Comparison of ENCODE assay signal across 11 mouse cellular contexts in the genomic region with DNA sequence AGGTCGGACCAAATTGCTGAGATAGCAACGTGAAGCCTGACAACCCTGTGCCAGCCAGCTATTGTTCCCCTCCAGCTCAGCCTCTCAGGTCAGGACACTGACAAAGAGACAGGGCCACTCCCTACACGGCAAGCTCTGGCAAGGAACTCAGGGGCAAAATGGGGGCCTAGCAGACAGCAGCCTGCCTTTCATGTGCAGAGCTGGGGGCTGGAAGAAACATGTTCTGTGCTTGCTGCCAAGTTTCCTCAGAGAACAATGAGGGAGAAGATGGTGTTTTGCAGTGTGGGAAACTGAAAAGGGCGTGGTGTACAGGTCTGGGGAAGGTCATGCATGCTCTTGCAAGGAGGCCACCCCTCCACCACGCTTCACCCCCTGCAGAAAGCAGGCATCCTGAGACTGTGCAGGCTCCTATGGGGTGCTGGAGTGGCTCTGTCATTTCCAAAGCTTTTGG.
A peak's percentile ranks its signal among the peaks of the same experiment; 100 is the strongest.
DNase-seq lines count a peak whose midpoint lies in the region; ATAC-seq and TF ChIP-seq lines count a peak whose summit lies in the region.
"Had no signal": no experiment of that assay in that cellular context is flagged by ENCODE, and none has a peak within 500 bp of the region (broad histone marks: within the 10 kb centered on the region; RNA-seq: fewer than 3 reads in every experiment).

No protein-coding gene starts in this region.

- H3K36me3 ChIP-seq in embryonic facial prominence, embryonic 12.5 days, result no peaks in the 10 kb centered on the region
- H3K36me3 ChIP-seq in heart, embryonic 14.5 days (ENCODE audit: control insufficient read depth, insufficient read depth, low read length), result no peaks in the 10 kb centered on the region

- peak in 1 of 2 experiments; percentile 8 for DNase-seq in layer of hippocampus, adult 2 months (ENCODE audit: low spot score in 2 of 2)
- no peak for DNase-seq in layer of hippocampus, postnatal 36 days
- DNase-seq in lung, postnatal 14 days, result peak; percentile 50
- DNase-seq in embryo, embryonic 11 days, result no peak
- DNase-seq: kidney, adult 8-10 months had no signal

- no peak overlapping the region for H3K9ac ChIP-seq in embryonic facial prominence, embryonic 12.5 days
- no peak overlapping the region for H3K9ac ChIP-seq in heart, embryonic 14.5 days (ENCODE audit: low read length)

- 51% methylated on average over 5 of the region's 5 CpGs for WGBS in embryonic facial prominence, embryonic 12.5 days
- 18% methylated on average over 5 of the region's 5 CpGs for WGBS in heart, embryonic 14.5 days

- H3K9me3 ChIP-seq in embryonic facial prominence, embryonic 12.5 days, result no peaks in the 10 kb centered on the region
- H3K9me3 ChIP-seq in heart, embryonic 14.5 days (ENCODE audit: control insufficient read depth, low read length), result no peaks in the 10 kb centered on the region

- peak overlapping the region; percentile 43; the same call in 1 of the 2 replicates for H3K27ac ChIP-seq in layer of hippocampus, adult 2 months
- no peak overlapping the region for H3K27ac ChIP-seq in embryonic facial prominence, embryonic 12.5 days
- peak overlapping the region; percentile 48 to 62 for H3K27ac ChIP-seq in heart, embryonic 14.5 days (replicated peaks in 1 of 2; ENCODE audit: control insufficient read depth in 1 of 2, insufficient read depth in 1 of 2, low read depth in 2 of 2, low read length in 2 of 2)

- H3K4me3 ChIP-seq in layer of hippocampus, adult 2 months, result no peak overlapping the region
- no peak overlapping the region for H3K4me3 ChIP-seq in embryonic facial prominence, embryonic 12.5 days
- no peak overlapping the region for H3K4me3 ChIP-seq in heart, embryonic 14.5 days (ENCODE audit: control insufficient read depth in 1 of 2, insufficient read depth in 1 of 2, low read depth in 1 of 2, low read length in 2 of 2)
- H3K4me3 ChIP-seq: erythroblast, embryonic 14.5 days had no signal

- no peaks in the 10 kb centered on the region for H3K27me3 ChIP-seq in embryonic facial prominence, embryonic 12.5 days
- H3K27me3 ChIP-seq in heart, embryonic 14.5 days (ENCODE audit: control insufficient read depth, insufficient read depth, low read length), result no peaks in the 10 kb centered on the region

- no peak for TF ChIP-seq CTCF in layer of hippocampus, adult 2 months (conservative IDR thresholded peaks at IDR 0.05)

- H3K4me2 ChIP-seq in embryonic facial prominence, embryonic 12.5 days (replicated peaks), result no peak overlapping the region
- H3K4me2 ChIP-seq in heart, embryonic 14.5 days (ENCODE audit: low read length), result no peak overlapping the region
- H3K4me2 ChIP-seq: liver, embryonic 11.5 days had no signal

- ATAC-seq in embryonic facial prominence, embryonic 12.5 days (ENCODE audit: insufficient number of reproducible peaks, insufficient read depth, low FRiP score, low TSS enrichment), result 0 out of 2 replicates have a peak, but pooled peaks have one; percentile 73
- peak; percentile 66 for ATAC-seq in heart, embryonic 14.5 days (ENCODE audit: insufficient number of reproducible peaks, insufficient read depth, low FRiP score, low read depth)
- no peak for ATAC-seq in inflammation-experienced regulatory T-cells, adult 6 months
- no peak for ATAC-seq in megakaryocyte-erythroid progenitor cell, adult 5-6 weeks (replicated peaks; ENCODE audit: low FRiP score, low TSS enrichment, poor library complexity, severe bottlenecking)

- H3K4me1 ChIP-seq in embryonic facial prominence, embryonic 12.5 days, result peaks cover 11% of the 10 kb centered on the region; the same call in 1 of the 2 replicates
- peaks cover 11 to 12% of the 10 kb centered on the region in 2 experiments for H3K4me1 ChIP-seq in heart, embryonic 14.5 days (ENCODE audit: control insufficient read depth in 2 of 2, insufficient read depth in 2 of 2, low read length in 2 of 2)

Comparison
In these comparisons a context has a peak if more than half of its experiments do, and no peak if none do; other contexts are left out.
1. ATAC-seq: peak in embryonic facial prominence, embryonic 12.5 days (single experiment) and heart, embryonic 14.5 days (single experiment); none in inflammation-experienced regulatory T-cells, adult 6 months (single experiment) and megakaryocyte-erythroid progenitor cell, adult 5-6 weeks (single experiment).